Comparison of ENCODE assay signal across 17 mouse cellular contexts in genomic region chr10:96574786-96575185, GRCm38 (mm10). TPM values are rescaled to one million over a fixed set of nuclear protein-coding genes. Genes with fewer than 3 reads are reported as not detected.
A peak's percentile ranks its signal among the peaks of the same experiment; 100 is the strongest.
DNase-seq lines count a peak whose midpoint lies in the region; ATAC-seq and TF ChIP-seq lines count a peak whose summit lies in the region.
"Had no signal": no experiment of that assay in that cellular context is flagged by ENCODE, and none has a peak within 500 bp of the region (broad histone marks: within the 10 kb centered on the region; RNA-seq: fewer than 3 reads in every experiment).

No protein-coding gene starts in this region.

- no peak overlapping the region for H3K27ac ChIP-seq in stomach, postnatal 0 days (replicated peaks)
- H3K27ac ChIP-seq in forebrain, postnatal 0 days (ENCODE audit: low read depth, low read length) = no peak overlapping the region
- H3K27ac ChIP-seq: embryonic facial prominence, embryonic 13.5 days; forebrain, embryonic 13.5 days; heart, embryonic 13.5 days; hindbrain, embryonic 12.5 days had no signal

- no peaks in the 10 kb centered on the region for H3K9me3 ChIP-seq in stomach, postnatal 0 days (ENCODE audit: control insufficient read depth, low read length)
- H3K9me3 ChIP-seq in forebrain, postnatal 0 days (ENCODE audit: low read length) = no peaks in the 10 kb centered on the region
- H3K9me3 ChIP-seq: embryonic facial prominence, embryonic 13.5 days; forebrain, embryonic 13.5 days; heart, embryonic 13.5 days; hindbrain, embryonic 12.5 days had no signal

- DNase-seq in CD4-positive, CD25-positive, alpha-beta regulatory T cell, adult 2 months (ENCODE audit: low read depth, low spot score) = peak; percentile 42
- peak; percentile 66 for DNase-seq in large intestine, adult 2 months (ENCODE audit: low read depth, low spot score)
- DNase-seq in stomach, postnatal 0 days (ENCODE audit: low spot score) = peak; percentile 50
- no peak for DNase-seq in forebrain, postnatal 0 days
- DNase-seq in adrenal gland, adult 8-10 months = no peak
- DNase-seq: adrenal gland, postnatal 36 days; cerebellum, adult 11 months; cerebellum, adult 8-10 months; cerebellum, postnatal 25 days; gastrocnemius, postnatal 36 days; heart, postnatal 4 days had no signal

- H3K9ac ChIP-seq in stomach, postnatal 0 days (ENCODE audit: low read length) = no peak overlapping the region
- no peak overlapping the region for H3K9ac ChIP-seq in forebrain, postnatal 0 days
- H3K9ac ChIP-seq: embryonic facial prominence, embryonic 13.5 days; forebrain, embryonic 13.5 days; heart, embryonic 13.5 days; hindbrain, embryonic 12.5 days had no signal

- no peak overlapping the region for H3K4me3 ChIP-seq in stomach, postnatal 0 days (ENCODE audit: low read depth, low read length)
- H3K4me3 ChIP-seq in forebrain, postnatal 0 days (ENCODE audit: low read depth, low read length) = no peak overlapping the region
- H3K4me3 ChIP-seq: embryonic facial prominence, embryonic 13.5 days; forebrain, embryonic 13.5 days; heart, embryonic 13.5 days; hindbrain, embryonic 12.5 days had no signal

- ATAC-seq in CD4-positive, CD25-positive, alpha-beta regulatory T cell, adult 4 months = peak; percentile 13
- peak; percentile 61 for ATAC-seq in stomach, postnatal 0 days (ENCODE audit: low FRiP score, low TSS enrichment)
- no peak for ATAC-seq in forebrain, postnatal 0 days
- ATAC-seq: forebrain, embryonic 13.5 days; hindbrain, embryonic 16.5 days had no signal

- 29% methylated on average over 6 of the region's 6 CpGs for WGBS in large intestine, adult 2 months
- WGBS in stomach, postnatal 0 days = 61% methylated on average over 6 of the region's 6 CpGs
- WGBS in forebrain, postnatal 0 days = 80% methylated on average over 6 of the region's 6 CpGs

- TF ChIP-seq CTCF in stomach, postnatal 0 days (IDR thresholded peaks at IDR 0.05; ENCODE audit: low read depth) = no peak
- no peak for TF ChIP-seq CTCF in forebrain, postnatal 0 days (IDR thresholded peaks at IDR 0.05; ENCODE audit: low read depth)

- TF ChIP-seq EP300 in stomach, postnatal 0 days (optimal IDR thresholded peaks at IDR 0.05) = no peak

- H3K27me3 ChIP-seq in stomach, postnatal 0 days (ENCODE audit: control insufficient read depth, insufficient read depth, low read length) = no peaks in the 10 kb centered on the region
- no peaks in the 10 kb centered on the region for H3K27me3 ChIP-seq in forebrain, postnatal 0 days (ENCODE audit: insufficient read depth, low read length)
- H3K27me3 ChIP-seq: embryonic facial prominence, embryonic 13.5 days; forebrain, embryonic 13.5 days; heart, embryonic 13.5 days; hindbrain, embryonic 12.5 days had no signal

- no peaks in the 10 kb centered on the region for H3K36me3 ChIP-seq in stomach, postnatal 0 days (ENCODE audit: control insufficient read depth, insufficient read depth, low read length)
- no peaks in the 10 kb centered on the region for H3K36me3 ChIP-seq in forebrain, postnatal 0 days (ENCODE audit: insufficient read depth)
- H3K36me3 ChIP-seq: embryonic facial prominence, embryonic 13.5 days; heart, embryonic 13.5 days; hindbrain, embryonic 12.5 days had no signal

- H3K4me2 ChIP-seq in stomach, postnatal 0 days (replicated peaks; ENCODE audit: low read depth) = no peak overlapping the region
- no peak overlapping the region for H3K4me2 ChIP-seq in forebrain, postnatal 0 days (ENCODE audit: low read depth)
- H3K4me2 ChIP-seq: embryonic facial prominence, embryonic 13.5 days; forebrain, embryonic 13.5 days; heart, embryonic 13.5 days; hindbrain, embryonic 12.5 days had no signal

- no peaks in the 10 kb centered on the region for H3K4me1 ChIP-seq in stomach, postnatal 0 days (replicated peaks; ENCODE audit: control insufficient read depth, insufficient read depth)
- H3K4me1 ChIP-seq in forebrain, postnatal 0 days (ENCODE audit: insufficient read depth) = no peaks in the 10 kb centered on the region
- H3K4me1 ChIP-seq: forebrain, embryonic 13.5 days; heart, embryonic 13.5 days had no signal

RNA-seq across cellular contexts. Expression of gene Btg1, which starts 42.0 kb away (rescaled TPM):
- polyA plus RNA-seq in CD4-positive, CD25-positive, alpha-beta regulatory T cell, adult 4 months (2017; shearing (Covaris generic)) = 100 to 1,000 TPM; 220 to 247 TPM
- polyA plus RNA-seq in large intestine, adult 2 months (2012; rRNA removed) = 63.6 and 69.2 TPM in 2 replicates
- polyA plus RNA-seq in stomach, postnatal 0 days (2015; fragmentation: Nextera tagmentation; extraction: Ambion mirVana) = 59.8 and 63.0 TPM in 2 replicates
- 22.2 and 28.1 TPM in 2 replicates for total RNA-seq in forebrain, postnatal 0 days (2014; rRNA removed)
- 23.5 and 28.7 TPM in 2 replicates for polyA plus RNA-seq in forebrain, postnatal 0 days (2015; fragmentation: Nextera tagmentation; extraction: Ambion mirVana)
- 100 to 1,000 TPM; 103 to 173 (median 127) TPM for total RNA-seq in adrenal gland, adult 8-10 months (2022)

Comparison
In these comparisons a context has a peak if more than half of its experiments do, and no peak if none do; other contexts are left out.
1. DNase-seq: peak in CD4-positive, CD25-positive, alpha-beta regulatory T cell, adult 2 months (single experiment), large intestine, adult 2 months (single experiment) and stomach, postnatal 0 days (single experiment); none in forebrain, postnatal 0 days (single experiment) and adrenal gland, adult 8-10 months (single experiment).